Comparison of ENCODE assay signal across 22 mouse cellular contexts in the genomic region with DNA sequence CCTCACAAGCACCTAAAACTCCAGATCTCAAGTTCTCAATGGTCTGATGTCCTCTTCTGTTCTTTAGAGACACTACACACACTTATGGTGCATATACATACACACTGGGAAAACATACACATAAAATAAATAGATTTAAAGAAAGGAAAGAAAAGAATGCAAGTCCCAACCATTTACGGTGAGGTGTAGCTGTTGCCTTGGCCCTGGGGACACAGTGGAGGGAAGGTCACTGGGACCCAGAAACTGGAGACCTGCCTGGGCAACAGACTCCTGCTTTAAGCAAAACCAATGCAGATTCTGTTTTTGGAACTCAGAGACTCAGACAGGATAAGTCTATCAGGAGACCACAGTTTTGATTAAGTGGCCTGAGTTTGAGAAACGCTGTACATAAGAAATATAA.
DNase-seq lines count a peak whose midpoint lies in the region; ATAC-seq and TF ChIP-seq lines count a peak whose summit lies in the region.
"Had no signal": no experiment of that assay in that cellular context is flagged by ENCODE, and none has a peak within 500 bp of the region (broad histone marks: within the 10 kb centered on the region; RNA-seq: fewer than 3 reads in every experiment).

No protein-coding gene starts in this region.

- H3K4me2 ChIP-seq in heart, postnatal 0 days (ENCODE audit: low read depth, low read length): no peak overlapping the region

- 96% methylated on average over 2 of the region's 2 CpGs for WGBS in heart, embryonic 10.5 days
- WGBS in heart, postnatal 0 days: 85% methylated on average over 2 of the region's 2 CpGs

- no peak overlapping the region for H3K9ac ChIP-seq in heart, postnatal 0 days (replicated peaks; ENCODE audit: low read depth, low read length)

- no peak for ATAC-seq in heart, postnatal 0 days (ENCODE audit: insufficient read depth, low read depth)
- ATAC-seq: activated CD4-positive, CD25-positive, alpha-beta regulatory T cell, adult 4 months; CD4-positive, CD25-positive, alpha-beta regulatory T cell, adult 4 months; Patski had no signal

- no peaks in the 10 kb centered on the region for H3K9me3 ChIP-seq in heart, embryonic 10.5 days
- H3K9me3 ChIP-seq in heart, postnatal 0 days (replicated peaks; ENCODE audit: control insufficient read depth, low read length): no peaks in the 10 kb centered on the region
- H3K9me3 ChIP-seq: G1E had no signal

- no peaks in the 10 kb centered on the region for H3K36me3 ChIP-seq in heart, embryonic 10.5 days
- H3K36me3 ChIP-seq in heart, postnatal 0 days (replicated peaks; ENCODE audit: control insufficient read depth, insufficient read depth, low read length): peaks cover 12% of the 10 kb centered on the region; the same call in 1 of the 2 replicates
- H3K36me3 ChIP-seq: G1E had no signal

- H3K4me3 ChIP-seq in gastrocnemius, adult 2 months: no peak overlapping the region
- no peak overlapping the region for H3K4me3 ChIP-seq in heart, embryonic 10.5 days
- H3K4me3 ChIP-seq in heart, postnatal 0 days (ENCODE audit: low read depth, low read length): no peak overlapping the region

- no peak for TF ChIP-seq EP300 in heart, postnatal 0 days (IDR thresholded peaks at IDR 0.05; ENCODE audit: low read depth)

- peaks cover 6% of the 10 kb centered on the region for H3K4me1 ChIP-seq in heart, embryonic 10.5 days
- H3K4me1 ChIP-seq in heart, postnatal 0 days (ENCODE audit: control insufficient read depth, insufficient read depth): no peaks in the 10 kb centered on the region; the same call in 1 of the 2 replicates

- no peaks in the 10 kb centered on the region for H3K27me3 ChIP-seq in heart, embryonic 10.5 days (ENCODE audit: insufficient read depth, poor library complexity, severe bottlenecking)
- H3K27me3 ChIP-seq in heart, postnatal 0 days (ENCODE audit: control insufficient read depth, insufficient read depth, low read length): no peaks in the 10 kb centered on the region
- H3K27me3 ChIP-seq: CH12.LX, Patski had no signal

- intact Hi-C loops in gastrocnemius, adult 2 months (cut with DNase I): no loop called here

- peak overlapping the region; percentile 5; the same call in 1 of the 2 replicates for H3K27ac ChIP-seq in gastrocnemius, adult 2 months
- H3K27ac ChIP-seq in heart, embryonic 10.5 days: no peak overlapping the region
- 0 out of 2 replicates have a peak overlapping the region, but pooled peaks have one; percentile 1 for H3K27ac ChIP-seq in heart, postnatal 0 days (ENCODE audit: low read depth)

- no peak for DNase-seq in gastrocnemius, adult 2 months
- DNase-seq in gastrocnemius, postnatal 10 days: no peak
- peak; percentile 61 for DNase-seq in heart, adult 11 months
- DNase-seq in heart, adult 8-10 months (ENCODE audit: low spot score): no peak
- peak; percentile 51 for DNase-seq in heart, embryonic 10.5 days (ENCODE audit: low spot score)
- no peak for DNase-seq in heart, postnatal 4 days
- DNase-seq in heart, postnatal 0 days (ENCODE audit: low spot score): no peak
- no peak for DNase-seq in heart, adult 18-20 months
- DNase-seq: adrenal gland, adult 2 months; adrenal gland, adult 8-10 months; adrenal gland, postnatal 10 days; adrenal gland, postnatal 14 days; adrenal gland, postnatal 25 days; adrenal gland, postnatal 36 days; B cell, adult 2 months; cerebellum, adult 11 months; cerebellum, adult 11-12 months had no signal

- TF ChIP-seq CTCF in gastrocnemius, adult 2 months (IDR thresholded peaks at IDR 0.05): no peak
- no peak for TF ChIP-seq CTCF in heart, postnatal 0 days (IDR thresholded peaks at IDR 0.05; ENCODE audit: low read depth)

Comparison
In these comparisons a context has a peak if more than half of its experiments do, and no peak if none do; other contexts are left out.
1. DNase-seq: peak in heart, adult 11 months (single experiment) and heart, embryonic 10.5 days (single experiment); none in gastrocnemius, adult 2 months (single experiment), gastrocnemius, postnatal 10 days (single experiment), heart, adult 8-10 months (single experiment), heart, postnatal 4 days (single experiment), heart, postnatal 0 days (single experiment) and heart, adult 18-20 months (0 of 2).